Mouse (Mus musculus) MEL (cell line): ENCODE measurements around the gene Arhgap18. TPM values are rescaled to one million over a fixed set of nuclear protein-coding genes. Genes with fewer than 3 reads are reported as not detected.

Experiments used
- DNase-seq: peaks from one replicate; pipeline ENCODE4 v3.0.0; 2011; ENCODE audit warnings: low read depth, low spot score
- H3K27ac ChIP-seq: 2 replicates; pipeline ENCODE4 v1.5.1; 2012; ENCODE audit warnings: low read depth, mild to moderate bottlenecking, control low read depth, low read length, moderate library complexity; ENCODE audit not compliant: control insufficient read depth
- H3K27me3 ChIP-seq, 2 experiments: fragments of 150-350 bp in 1 of 2; sonication (generic) in 1 of 2; 2 replicates each; pipeline ENCODE4 v1.6.1; 2012; ENCODE audit warnings: low read length in 2 of 2, mild to moderate bottlenecking in 2 of 2, improper control_type of control experiment in 1 of 2, moderate library complexity in 1 of 2; ENCODE audit not compliant: insufficient read depth in 2 of 2, control insufficient read depth in 1 of 2
- H3K36me3 ChIP-seq, 2 experiments: 2 replicates each; pipeline ENCODE4 v1.6.1; 2012 to 2014; ENCODE audit warnings: low read length in 2 of 2, improper control_type of control experiment in 1 of 2, inconsistent platforms in 1 of 2, mild to moderate bottlenecking in 1 of 2; ENCODE audit not compliant: insufficient read depth in 2 of 2, control insufficient read depth in 1 of 2
- H3K4me1 ChIP-seq, 2 experiments: fragments of 150-350 bp in 1 of 2; sonication (generic) in 1 of 2; 2 replicates each; pipeline ENCODE4 v1.6.1; 2012; ENCODE audit warnings: low read length in 2 of 2, improper control_type of control experiment in 1 of 2, mild to moderate bottlenecking in 1 of 2; ENCODE audit not compliant: insufficient read depth in 2 of 2, control insufficient read depth in 1 of 2
- H3K4me3 ChIP-seq, 2 experiments: fragments of 150-350 bp in 1 of 2; sonication (generic) in 1 of 2; 2 replicates each; pipeline ENCODE4 v1.5.1; 2012; ENCODE audit warnings: low read depth in 2 of 2, low read length in 2 of 2, mild to moderate bottlenecking in 2 of 2, moderate library complexity in 2 of 2, control low read depth in 1 of 2, improper control_type of control experiment in 1 of 2; ENCODE audit not compliant: control insufficient read depth in 1 of 2, insufficient read depth in 1 of 2
- H3K79me2 ChIP-seq: 2 replicates; pipeline ENCODE4 v1.6.1; 2012; ENCODE audit warnings: mild to moderate bottlenecking, low read length, moderate library complexity; ENCODE audit not compliant: control insufficient read depth, poor library complexity, insufficient read depth
- H3K9ac ChIP-seq: 2 replicates; pipeline ENCODE4 v1.6.1; 2012; ENCODE audit warnings: low read depth, mild to moderate bottlenecking, control low read depth, low read length, moderate library complexity; ENCODE audit not compliant: control insufficient read depth, poor library complexity, severe bottlenecking
- H3K9me3 ChIP-seq: fragments of 150-350 bp; sonication (generic); replicated peaks from 2 replicates; pipeline ENCODE4 v1.6.1; 2012; ENCODE audit warnings: mild to moderate bottlenecking, low read length, improper control_type of control experiment, moderate library complexity; ENCODE audit not compliant: insufficient read depth
- BHLHE40 ChIP-seq: IDR thresholded peaks from 2 replicates; pipeline ENCODE4 v1.6.1; 2012; ENCODE audit warnings: low read depth, mild to moderate bottlenecking, inconsistent platforms, low read length, improper control_type of control experiment, borderline replicate concordance
- CHD2 ChIP-seq: IDR thresholded peaks from 2 replicates; pipeline ENCODE4 v1.6.1; 2011; ENCODE audit warnings: low read length, improper control_type of control experiment
- E2F4 ChIP-seq: IDR thresholded peaks from 2 replicates; pipeline ENCODE4 v1.6.1; 2011; ENCODE audit warnings: low read depth, low read length, improper control_type of control experiment, borderline replicate concordance
- ELF1 ChIP-seq: IDR thresholded peaks from 2 replicates; pipeline ENCODE4 v1.6.1; 2014; ENCODE audit warnings: low read depth, mild to moderate bottlenecking, inconsistent platforms, low read length, improper control_type of control experiment, moderate library complexity
- EP300 ChIP-seq, 2 experiments: IDR thresholded peaks; 2 replicates each; pipeline ENCODE4 v1.6.1; 2011; ENCODE audit warnings: improper control_type of control experiment in 2 of 2, low read length in 2 of 2, low read depth in 1 of 2, mild to moderate bottlenecking in 1 of 2
- ETS1 ChIP-seq: IDR thresholded peaks from 2 replicates; pipeline ENCODE4 v1.6.1; 2012; ENCODE audit warnings: low read depth, mild to moderate bottlenecking, inconsistent platforms, low read length, improper control_type of control experiment, moderate library complexity
- GATA1 ChIP-seq: IDR thresholded peaks from 2 replicates; pipeline ENCODE4 v1.6.1; 2011; ENCODE audit warnings: low read depth, low read length, improper control_type of control experiment
- HCFC1 ChIP-seq: IDR thresholded peaks from 2 replicates; pipeline ENCODE4 v1.6.1; 2012; ENCODE audit warnings: low read depth, mild to moderate bottlenecking, inconsistent platforms, low read length, improper control_type of control experiment, moderate library complexity
- JUND ChIP-seq: IDR thresholded peaks from 2 replicates; pipeline ENCODE4 v1.6.1; 2011; ENCODE audit warnings: low read depth, mild to moderate bottlenecking, improper control_type of control experiment, low read length
- MAFK ChIP-seq: IDR thresholded peaks from 2 replicates; pipeline ENCODE4 v1.6.1; 2011; ENCODE audit warnings: low read depth, mild to moderate bottlenecking, low read length, improper control_type of control experiment, borderline replicate concordance
- MAX ChIP-seq: IDR thresholded peaks from 2 replicates; pipeline ENCODE4 v1.6.1; 2011; ENCODE audit warnings: low read length, improper control_type of control experiment
- MEF2A ChIP-seq: IDR thresholded peaks from 2 replicates; pipeline ENCODE4 v1.6.1; 2014; ENCODE audit warnings: low read depth, mild to moderate bottlenecking, inconsistent platforms, low read length, improper control_type of control experiment; ENCODE audit not compliant: poor library complexity, insufficient replicate concordance, severe bottlenecking; ENCODE audit errors: extremely low read depth
- MYB ChIP-seq: IDR thresholded peaks from 2 replicates; pipeline ENCODE4 v1.6.1; 2011; ENCODE audit warnings: mild to moderate bottlenecking, low read depth, low read length, improper control_type of control experiment
- NELFE ChIP-seq: IDR thresholded peaks from 2 replicates; pipeline ENCODE4 v1.6.1; 2011; ENCODE audit warnings: low read depth, low read length, improper control_type of control experiment
- NRF1 ChIP-seq: IDR thresholded peaks from 2 replicates; pipeline ENCODE4 v1.6.1; 2014; ENCODE audit warnings: low read depth, mild to moderate bottlenecking, inconsistent platforms, low read length, improper control_type of control experiment, moderate library complexity; ENCODE audit not compliant: poor library complexity, insufficient read depth, severe bottlenecking
- POLR2A ChIP-seq, 2 experiments: IDR thresholded peaks; 2 replicates each; pipeline ENCODE4 v1.6.1; 2011 to 2012; ENCODE audit warnings: low read length in 2 of 2, mild to moderate bottlenecking in 2 of 2, control low read depth in 1 of 2, improper control_type of control experiment in 1 of 2, low read depth in 1 of 2, moderate library complexity in 1 of 2; ENCODE audit not compliant: control insufficient read depth in 1 of 2, insufficient read depth in 1 of 2, poor library complexity in 1 of 2
- RCOR1 ChIP-seq: IDR thresholded peaks from 2 replicates; pipeline ENCODE4 v1.6.1; 2012; ENCODE audit warnings: low read depth, mild to moderate bottlenecking, inconsistent platforms, low read length, improper control_type of control experiment
- SIN3A ChIP-seq: IDR thresholded peaks from 2 replicates; pipeline ENCODE4 v1.6.1; 2012; ENCODE audit warnings: low read length, improper control_type of control experiment, inconsistent platforms
- SMC3 ChIP-seq: IDR thresholded peaks from 2 replicates; pipeline ENCODE4 v1.6.1; 2011; ENCODE audit warnings: low read depth, low read length, improper control_type of control experiment
- TCF12 ChIP-seq: IDR thresholded peaks from 2 replicates; pipeline ENCODE4 v1.6.1; 2014; ENCODE audit warnings: low read depth, mild to moderate bottlenecking, inconsistent platforms, low read length, improper control_type of control experiment, moderate library complexity
- ZNF384 ChIP-seq: IDR thresholded peaks from 2 replicates; pipeline ENCODE4 v1.6.1; 2012; ENCODE audit warnings: low read depth, mild to moderate bottlenecking, inconsistent platforms, low read length, improper control_type of control experiment
- polyA plus RNA-seq, 2 experiments: library from polyadenylated mRNA; stranded (reverse) in 1 of 2; unstranded in 1 of 2; fragments of >175 nt in 1 of 2; fragments of >200 nt in 1 of 2; gene quantifications; 2 replicates each; pipeline versions ENCODE4 v1.2.1 to v1.2.4; 2012; ENCODE audit warnings: low replicate concordance in 2 of 2, low read depth in 1 of 2; ENCODE audit not compliant: insufficient read length in 2 of 2, insufficient read depth in 1 of 2, missing spikeins in 1 of 2
- total RNA-seq: library from RNA; depleted of rRNA; stranded (reverse); fragments of 300-350 nt; gene quantifications from 2 replicates; pipeline ENCODE4 v1.2.3, GENCODE M21; 2012

Arhgap18 gene
- total and polyA plus RNA-seq, 3 experiments, result 3.4 to 4.4 TPM; not detected in 1

DNA sequence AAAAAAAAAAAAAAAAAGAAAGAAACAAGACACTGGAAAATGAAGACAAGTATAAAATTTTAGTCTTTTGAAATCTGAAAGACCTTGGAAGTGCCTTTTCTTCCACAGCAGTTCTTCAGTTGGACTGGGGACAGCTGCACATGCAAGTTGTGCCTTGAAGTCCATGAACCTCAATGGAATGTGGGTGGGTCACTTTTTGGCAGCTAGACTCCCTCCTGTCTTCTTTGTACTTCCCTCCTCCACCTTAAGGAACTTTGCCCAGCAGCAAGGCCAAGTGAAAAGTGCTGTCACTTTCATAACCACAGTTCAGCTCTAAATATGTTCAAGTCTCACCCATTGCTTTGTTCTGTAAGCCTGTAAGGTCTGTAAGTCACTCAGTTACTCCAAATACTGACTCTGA lies 23.2 kb downstream of the Arhgap18 start:
- Histone ChIP-seq H3K9ac (no peak overlapping the region), H3K9me3 (no peaks in the 10 kb centered on the region), H3K4me3 (no peak overlapping the region), H3K27me3 (no peaks in the 10 kb centered on the region), H3K4me1 (peaks cover 22 to 33% of the 10 kb centered on the region in 2 experiments), H3K36me3 (peaks cover 0 to 27% of the 10 kb centered on the region in 2 experiments; a peak in 2 of 4 replicates), H3K27ac (no peak overlapping the region), H3K79me2 (peaks cover 3% of the 10 kb centered on the region; the same call in 1 of the 2 replicates)
- no peak for TF ChIP-seq ELF1
- TF ChIP-seq ZNF384, result peak; percentile 38; the same call in 1 of the 2 replicates
- TF ChIP-seq NRF1, result no peak
- no peak for TF ChIP-seq POLR2A (IDR thresholded peaks at IDR 0.05; ENCODE audit: control insufficient read depth in 1 of 2, insufficient read depth in 1 of 2, low read depth in 1 of 2, low read length in 2 of 2, poor library complexity in 1 of 2)
- no peak for TF ChIP-seq CHD2
- no peak for TF ChIP-seq BHLHE40
- TF ChIP-seq MYB, result no peak
- TF ChIP-seq E2F4, result no peak
- no peak for DNase-seq

DNA sequence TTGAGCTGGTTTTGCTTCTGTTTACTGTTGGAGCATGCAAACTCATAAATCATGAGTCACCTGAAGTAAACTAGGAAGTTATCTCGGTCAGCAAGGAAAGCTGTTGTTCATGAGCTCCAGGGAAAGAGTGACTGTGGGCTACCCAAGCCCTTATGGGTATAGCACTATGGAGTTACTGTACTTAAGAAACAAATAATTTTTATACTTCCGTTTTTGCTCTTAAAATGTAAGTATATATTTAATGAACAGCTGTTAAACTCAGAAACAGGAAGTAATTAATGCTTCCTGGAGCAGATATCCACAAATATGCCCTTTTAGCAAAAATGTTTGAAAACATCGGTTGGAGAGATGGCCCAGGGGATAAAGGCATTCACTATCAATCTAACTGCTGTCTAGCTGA lies 27.4 kb downstream of the Arhgap18 start:
- H3K4me1 ChIP-seq, result peaks cover 17 to 20% of the 10 kb centered on the region in 2 experiments
- peak overlapping the region; percentile 59 for H3K9ac ChIP-seq
- peak; percentile 64 for DNase-seq
- H3K27ac ChIP-seq, result peak overlapping the region; percentile 68
- no peaks in the 10 kb centered on the region for H3K27me3 ChIP-seq
- no peaks in the 10 kb centered on the region for H3K79me2 ChIP-seq
- peaks cover 0 to 22% of the 10 kb centered on the region in 2 experiments; a peak in 2 of 4 replicates for H3K36me3 ChIP-seq
- H3K9me3 ChIP-seq, result no peaks in the 10 kb centered on the region
- H3K4me3 ChIP-seq, result peak overlapping the region; percentile 40 to 44
- peak; percentile 34; the same call in 1 of the 2 replicates for TF ChIP-seq HCFC1
- TF ChIP-seq EP300 (IDR thresholded peaks at IDR 0.05; ENCODE audit: low read depth in 1 of 2, low read length in 2 of 2), result peak; percentile 51 to 76; a peak in 2 of 4 replicates
- TF ChIP-seq MAFK, result peak; percentile 51; the same call in 1 of the 2 replicates
- 0 out of 2 replicates have a peak, but pooled peaks have one; percentile 10 for TF ChIP-seq MAX
- TF ChIP-seq JUND, result no peak
- peak; percentile 73; the same call in 1 of the 2 replicates for TF ChIP-seq ELF1
- no peak; the same call in 1 of the 2 replicates for TF ChIP-seq NELFE
- TF ChIP-seq ETS1, result peak; percentile 93
- TF ChIP-seq TCF12, result peak; percentile 31; the same call in 1 of the 2 replicates
- TF ChIP-seq SMC3, result no peak
- peak; percentile 6; the same call in 1 of the 2 replicates for TF ChIP-seq RCOR1
- TF ChIP-seq GATA1, result peak; percentile 51; the same call in 1 of the 2 replicates
- peak; percentile 74 for TF ChIP-seq SIN3A
- TF ChIP-seq MEF2A, result no peak
- TF ChIP-seq, all 39 proteins: peak for 10
